Mouse (Mus musculus): ENCODE measurements around the gene Dcaf6. TPM values are rescaled to one million over a fixed set of nuclear protein-coding genes. Genes with fewer than 3 reads are reported as not detected.

The Dcaf6 gene
- polyA plus RNA-seq, 1 experiment = 9.9 TPM

DNA sequence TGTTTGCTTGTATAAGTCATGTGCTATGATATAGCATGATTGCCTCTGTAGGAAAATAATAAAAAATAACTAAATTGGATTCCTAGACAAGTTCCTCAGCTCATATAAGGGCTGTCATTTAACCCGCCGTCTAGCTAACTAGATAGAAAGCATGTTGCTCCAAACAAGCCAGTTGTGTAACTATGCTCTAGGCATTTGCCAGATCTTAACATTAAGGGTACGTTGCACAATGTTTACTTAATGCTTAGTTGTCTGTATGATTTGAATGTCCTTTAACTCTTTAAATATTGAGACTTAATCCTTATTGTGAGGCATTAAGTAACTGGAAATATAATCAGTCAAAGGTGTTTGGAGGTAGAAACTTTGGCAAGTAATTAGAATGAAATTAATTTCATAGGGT, 4.3 kb upstream of the Dcaf6 start:
- no peak overlapping the region for H3K4me3 ChIP-seq (replicated peaks)
- H3K9me3 ChIP-seq = no peaks in the 10 kb centered on the region
- H3K27me3 ChIP-seq (replicated peaks) = no peaks in the 10 kb centered on the region
- peaks cover 13% of the 10 kb centered on the region; the same call in 1 of the 2 replicates for H3K4me1 ChIP-seq
- H3K36me3 ChIP-seq (replicated peaks; ENCODE audit: low read length) = no peaks in the 10 kb centered on the region
- no peak for TF ChIP-seq GATA1 (IDR thresholded peaks at IDR 0.05; ENCODE audit: borderline replicate concordance, low read length)
- no peak for TF ChIP-seq FLI1 (IDR thresholded peaks at IDR 0.05; ENCODE audit: low read length)

DNA sequence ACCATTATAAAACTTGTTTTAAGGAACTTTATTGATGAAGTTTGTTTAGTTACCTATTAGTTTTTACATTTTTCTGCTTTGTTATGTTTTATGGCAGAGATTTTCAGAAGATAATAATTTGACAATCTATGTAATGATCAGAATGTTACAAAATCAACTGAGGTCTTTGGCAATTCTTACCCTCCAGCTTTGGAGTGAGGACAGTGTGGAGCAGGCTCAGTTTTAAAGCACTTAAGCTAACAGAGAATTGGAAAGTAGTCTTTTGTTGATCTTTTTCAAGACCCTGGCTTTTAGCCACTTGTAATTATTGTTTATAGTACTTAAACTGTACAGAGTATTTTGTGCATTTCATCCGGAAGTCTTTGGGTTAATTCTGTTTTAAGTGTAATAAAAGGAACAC, 2.6 kb upstream of the Dcaf6 start:
- TF ChIP-seq GATA1 (IDR thresholded peaks at IDR 0.05; ENCODE audit: borderline replicate concordance, low read length) (no peak), FLI1 (IDR thresholded peaks at IDR 0.05; ENCODE audit: low read length) (no peak)
- Histone ChIP-seq H3K27me3 (replicated peaks) (no peaks in the 10 kb centered on the region), H3K4me1 (peaks cover 14% of the 10 kb centered on the region; the same call in 1 of the 2 replicates), H3K9me3 (no peaks in the 10 kb centered on the region), H3K36me3 (replicated peaks; ENCODE audit: low read length) (no peaks in the 10 kb centered on the region), H3K4me3 (replicated peaks) (no peak overlapping the region)

DNA sequence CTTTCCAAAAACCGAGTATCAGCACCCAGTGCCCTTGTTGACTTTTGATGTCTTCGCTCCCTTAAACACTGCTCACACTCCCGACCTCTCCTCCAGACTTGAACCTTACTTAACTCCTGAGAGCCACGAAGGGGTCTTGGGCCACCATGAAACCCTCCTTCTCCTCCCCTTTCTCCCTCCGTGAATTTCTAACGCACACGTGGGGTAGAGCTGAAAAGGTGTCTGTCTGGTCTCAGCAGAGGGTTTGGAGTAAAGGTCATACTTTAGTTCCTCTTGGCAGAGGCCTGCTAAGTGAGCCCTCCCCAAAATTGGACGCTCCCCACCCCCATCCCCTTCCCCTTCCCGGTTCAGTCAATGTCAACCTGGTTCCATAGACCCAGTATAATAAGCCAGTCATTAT, 1.4 kb upstream of the Dcaf6 start:
- no peaks in the 10 kb centered on the region for H3K36me3 ChIP-seq (replicated peaks; ENCODE audit: low read length)
- H3K4me1 ChIP-seq = peaks cover 24% of the 10 kb centered on the region
- TF ChIP-seq GATA1 (IDR thresholded peaks at IDR 0.05; ENCODE audit: borderline replicate concordance, low read length) (no peak), FLI1 (IDR thresholded peaks at IDR 0.05; ENCODE audit: low read length) (no peak)
- H3K9me3 ChIP-seq = no peaks in the 10 kb centered on the region
- peak overlapping the region; percentile 94 for H3K4me3 ChIP-seq (replicated peaks)
- H3K27me3 ChIP-seq (replicated peaks) = no peaks in the 10 kb centered on the region

DNA sequence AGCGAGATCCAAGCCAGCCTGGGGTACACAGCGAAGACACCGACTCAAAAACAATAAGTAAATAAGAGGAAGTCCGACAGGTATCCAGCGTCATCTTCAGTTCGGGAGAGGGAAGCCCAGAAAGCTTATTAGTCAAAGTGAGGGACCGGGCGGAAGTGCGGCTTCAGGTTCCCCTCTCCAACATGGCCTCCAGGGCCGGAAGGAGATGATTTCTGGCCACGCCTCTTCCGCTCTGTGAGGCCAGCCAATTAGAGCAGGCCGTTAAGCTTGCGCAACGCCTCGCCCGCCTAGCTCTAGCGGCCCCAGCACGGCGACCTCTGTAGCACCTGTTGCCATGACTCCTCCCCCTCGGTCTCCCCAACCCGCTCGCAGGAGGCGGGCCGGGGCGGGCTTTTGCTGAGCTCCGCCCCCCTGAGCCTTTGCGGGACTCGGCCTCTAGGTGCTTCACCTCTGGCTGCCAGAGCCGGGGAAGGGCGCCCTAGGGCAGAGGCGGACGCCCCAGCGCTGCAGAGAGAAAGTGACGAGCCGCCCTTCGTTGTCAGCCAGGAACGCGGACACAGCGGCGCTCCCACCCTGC, 614 bp upstream of the Dcaf6 start:
- Histone ChIP-seq H3K4me3 (replicated peaks) (peak overlapping the region; percentile 94), H3K9me3 (no peaks in the 10 kb centered on the region), H3K4me1 (peaks cover 27% of the 10 kb centered on the region), H3K27me3 (replicated peaks) (no peaks in the 10 kb centered on the region), H3K36me3 (replicated peaks; ENCODE audit: low read length) (no peaks in the 10 kb centered on the region)
- no peak for TF ChIP-seq GATA1 (IDR thresholded peaks at IDR 0.05; ENCODE audit: borderline replicate concordance, low read length)
- TF ChIP-seq FLI1 (IDR thresholded peaks at IDR 0.05; ENCODE audit: low read length) = peak; percentile 84

- Histone ChIP-seq H3K36me3 (replicated peaks; ENCODE audit: low read length) (peaks cover 7% of the 10 kb centered on the region), H3K4me3 (replicated peaks) (peak overlapping the region; percentile 94), H3K27me3 (replicated peaks) (no peaks in the 10 kb centered on the region), H3K9me3 (0 out of 2 replicates have a peak, but pooled peaks cover 2% of the 10 kb centered on the region), H3K4me1 (peaks cover 27% of the 10 kb centered on the region)
- no peak for TF ChIP-seq GATA1 (IDR thresholded peaks at IDR 0.05; ENCODE audit: borderline replicate concordance, low read length)
- TF ChIP-seq FLI1 (IDR thresholded peaks at IDR 0.05; ENCODE audit: low read length) = no peak
Observed at GRCm38 (mm10) chr1:165459503-165460181, 633 bp downstream of the Dcaf6 start.

DNA sequence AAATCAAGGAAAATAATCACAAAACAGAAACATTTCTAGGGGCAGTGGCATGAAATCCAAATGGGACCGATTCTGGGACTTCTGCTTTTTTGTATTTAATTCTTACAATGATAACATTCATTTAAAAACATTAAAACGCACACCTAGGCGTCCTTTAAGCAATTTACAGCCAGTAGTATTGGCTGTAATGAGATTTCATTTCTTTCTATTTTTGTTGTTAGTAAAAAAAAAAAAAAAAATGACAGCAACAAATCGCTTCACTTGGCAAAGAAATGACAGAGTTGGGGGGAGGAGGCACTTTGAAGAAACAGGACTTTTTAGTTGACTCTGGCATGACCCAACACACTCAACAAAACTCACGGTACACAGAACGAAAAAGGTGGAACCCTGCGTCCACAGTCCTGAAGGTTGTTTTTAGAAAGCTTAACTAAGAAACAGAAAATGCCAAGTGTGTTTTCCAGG, 1.2 kb downstream of the Dcaf6 start:
- peaks cover 13% of the 10 kb centered on the region for H3K36me3 ChIP-seq (replicated peaks; ENCODE audit: low read length)
- TF ChIP-seq FLI1 (IDR thresholded peaks at IDR 0.05; ENCODE audit: low read length) = no peak
- TF ChIP-seq GATA1 (IDR thresholded peaks at IDR 0.05; ENCODE audit: borderline replicate concordance, low read length) = no peak
- H3K9me3 ChIP-seq = peaks cover 8% of the 10 kb centered on the region
- H3K27me3 ChIP-seq (replicated peaks) = no peaks in the 10 kb centered on the region
- H3K4me3 ChIP-seq (replicated peaks) = peak overlapping the region; percentile 94
- peaks cover 27% of the 10 kb centered on the region for H3K4me1 ChIP-seq

DNA sequence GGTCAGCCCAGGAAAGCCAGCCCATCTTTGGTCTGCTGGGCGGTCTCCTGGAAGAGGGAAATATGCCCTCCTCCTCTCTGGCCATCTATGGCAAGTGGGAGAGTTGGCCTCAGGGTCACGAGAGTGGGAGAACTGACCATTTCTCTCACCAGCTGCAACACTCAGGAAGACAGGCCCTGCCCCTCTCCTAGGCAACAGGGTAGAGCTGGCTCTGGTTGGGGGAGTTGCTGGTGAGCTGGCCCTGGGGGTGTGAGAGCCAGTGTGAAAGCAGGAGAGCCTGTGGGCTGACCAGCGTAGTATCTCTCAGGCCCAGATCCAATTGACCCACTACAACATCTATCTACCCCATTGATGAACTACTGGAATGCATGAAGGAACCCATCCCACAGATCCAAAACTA, 18.6 kb downstream of the Dcaf6 start:
- Histone ChIP-seq H3K9me3 (peaks cover 2% of the 10 kb centered on the region; the same call in 1 of the 2 replicates), H3K4me3 (replicated peaks) (no peak overlapping the region), H3K4me1 (peaks cover 49% of the 10 kb centered on the region), H3K36me3 (replicated peaks; ENCODE audit: low read length) (peaks cover 16% of the 10 kb centered on the region), H3K27me3 (replicated peaks) (no peaks in the 10 kb centered on the region)
- TF ChIP-seq GATA1 (IDR thresholded peaks at IDR 0.05; ENCODE audit: borderline replicate concordance, low read length) (no peak), FLI1 (IDR thresholded peaks at IDR 0.05; ENCODE audit: low read length) (no peak)

- H3K36me3 ChIP-seq (replicated peaks; ENCODE audit: low read length) = peaks cover 21% of the 10 kb centered on the region
- TF ChIP-seq GATA1 (IDR thresholded peaks at IDR 0.05; ENCODE audit: borderline replicate concordance, low read length) (no peak), FLI1 (IDR thresholded peaks at IDR 0.05; ENCODE audit: low read length) (no peak)
- peaks cover 49% of the 10 kb centered on the region for H3K4me1 ChIP-seq
Observed at GRCm38 (mm10) chr1:165441201-165441600, 19.1 kb downstream of the Dcaf6 start.

DNA sequence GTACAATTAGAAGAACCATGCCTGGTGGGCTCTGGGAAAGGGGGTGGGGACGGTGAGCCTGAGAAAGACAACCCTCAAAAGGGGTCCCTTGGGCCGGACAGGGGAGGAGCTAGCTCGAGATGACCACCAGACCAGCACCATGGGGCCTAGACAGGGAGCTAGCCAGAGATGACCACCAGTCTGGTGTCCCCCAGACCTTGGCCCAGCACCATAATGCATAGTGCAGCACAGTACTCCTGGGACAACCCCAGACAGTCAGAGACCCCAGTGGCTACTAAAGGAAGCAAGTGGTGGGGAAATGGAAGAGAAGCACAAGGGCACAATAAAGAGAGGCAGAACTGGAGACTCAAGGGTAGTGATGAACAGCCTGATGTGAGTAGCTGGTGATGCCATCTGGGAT, 19.5 kb downstream of the Dcaf6 start:
- H3K4me1 ChIP-seq = peaks cover 49% of the 10 kb centered on the region
- no peak for TF ChIP-seq FLI1 (IDR thresholded peaks at IDR 0.05; ENCODE audit: low read length)
- no peak for TF ChIP-seq GATA1 (IDR thresholded peaks at IDR 0.05; ENCODE audit: borderline replicate concordance, low read length)
- no peaks in the 10 kb centered on the region for H3K27me3 ChIP-seq (replicated peaks)
- H3K36me3 ChIP-seq (replicated peaks; ENCODE audit: low read length) = peaks cover 21% of the 10 kb centered on the region
- H3K9me3 ChIP-seq = peaks cover 6% of the 10 kb centered on the region; the same call in 1 of the 2 replicates
- H3K4me3 ChIP-seq (replicated peaks) = no peak overlapping the region

More at GRCm38 (mm10) chr1:165441201-165441600, 19.1 kb downstream of the Dcaf6 start:
- Histone ChIP-seq H3K4me3 (replicated peaks) (no peak overlapping the region), H3K9me3 (peaks cover 6% of the 10 kb centered on the region; the same call in 1 of the 2 replicates), H3K27me3 (replicated peaks) (no peaks in the 10 kb centered on the region)

All from megakaryocyte, embryonic 14.5 days (primary cell).